Mouse (Mus musculus) embryo, embryonic 11 days (tissue): Measurements from ENCODE around the gene Rdh16f1.
A peak's percentile ranks its signal among the peaks of the same experiment; 100 is the strongest.
"Not testable (repeated sequence)": the region's sequence is repeated elsewhere in the genome, so short reads cannot be mapped to it uniquely, and the experiment has no call there.

Experiments
- DNase-seq: peaks from one replicate; pipeline ENCODE4 v3.0.0-alpha.2; 2015

Rdh16f1 gene

DNA sequence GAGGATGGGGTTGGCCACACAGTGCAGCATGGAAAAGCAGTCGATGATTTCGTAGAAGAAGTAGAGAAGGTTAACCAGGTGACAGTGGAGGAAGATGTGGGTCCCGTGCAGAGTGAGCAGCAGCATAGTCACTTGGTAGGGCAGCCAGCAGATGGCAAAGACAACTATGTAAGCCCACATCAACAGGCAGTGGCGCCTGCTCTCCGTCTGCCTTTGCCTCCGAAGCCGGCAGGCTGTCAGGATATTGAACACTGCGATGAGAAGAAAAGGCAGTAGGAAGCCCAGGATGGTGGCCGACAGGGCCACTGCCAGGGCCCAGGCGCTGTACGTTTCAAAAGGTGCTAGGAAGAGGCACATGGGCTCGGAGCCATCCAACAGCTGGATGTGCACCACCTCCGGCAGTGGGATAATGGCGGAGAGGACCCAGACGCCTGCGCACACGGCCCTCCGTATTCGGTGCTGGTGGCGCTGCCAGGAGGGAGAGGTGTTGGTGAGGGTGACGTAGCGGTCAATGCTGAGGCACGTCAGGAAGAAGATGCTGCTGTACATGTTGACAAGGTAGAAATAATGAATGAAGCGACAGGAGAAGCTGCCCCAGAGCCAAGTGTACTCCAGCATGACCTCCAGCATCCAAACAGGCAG is 9.3 kb upstream of the Rdh16f1 start:
- no peak for DNase-seq

DNA sequence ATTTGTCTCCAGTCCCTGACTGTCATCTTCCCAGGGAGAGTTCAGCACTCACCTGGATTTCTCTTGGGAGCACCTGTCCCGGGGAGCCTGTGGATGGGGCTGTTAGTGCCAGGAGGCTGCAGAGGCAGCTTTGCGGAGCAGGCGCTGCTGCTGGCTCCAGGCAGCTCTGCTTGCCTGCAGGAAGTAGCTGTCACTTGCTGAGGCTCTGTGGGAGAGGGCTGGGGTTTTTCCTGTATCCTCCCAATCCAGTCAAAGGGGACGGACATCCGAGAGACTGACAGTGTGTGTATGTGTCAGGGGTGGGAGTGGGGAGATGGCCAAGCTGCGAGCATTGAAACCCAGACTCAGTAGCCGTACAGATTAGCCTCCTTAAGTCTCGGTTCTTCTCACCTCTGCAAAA is 8.0 kb upstream of the Rdh16f1 start, which contains the start of gene Gpr182:
TSS of gene Gpr182 (minus strand) at position 185 of the 400 bp plus-strand sequence.
- DNase-seq: no peak

- no peak for DNase-seq
Observed at GRCm38 (mm10) chr10:127754566-127755166, 4.9 kb upstream of the Rdh16f1 start.

- no peak for DNase-seq
Observed at GRCm38 (mm10) chr10:127755246-127755645, 4.3 kb upstream of the Rdh16f1 start.

DNA sequence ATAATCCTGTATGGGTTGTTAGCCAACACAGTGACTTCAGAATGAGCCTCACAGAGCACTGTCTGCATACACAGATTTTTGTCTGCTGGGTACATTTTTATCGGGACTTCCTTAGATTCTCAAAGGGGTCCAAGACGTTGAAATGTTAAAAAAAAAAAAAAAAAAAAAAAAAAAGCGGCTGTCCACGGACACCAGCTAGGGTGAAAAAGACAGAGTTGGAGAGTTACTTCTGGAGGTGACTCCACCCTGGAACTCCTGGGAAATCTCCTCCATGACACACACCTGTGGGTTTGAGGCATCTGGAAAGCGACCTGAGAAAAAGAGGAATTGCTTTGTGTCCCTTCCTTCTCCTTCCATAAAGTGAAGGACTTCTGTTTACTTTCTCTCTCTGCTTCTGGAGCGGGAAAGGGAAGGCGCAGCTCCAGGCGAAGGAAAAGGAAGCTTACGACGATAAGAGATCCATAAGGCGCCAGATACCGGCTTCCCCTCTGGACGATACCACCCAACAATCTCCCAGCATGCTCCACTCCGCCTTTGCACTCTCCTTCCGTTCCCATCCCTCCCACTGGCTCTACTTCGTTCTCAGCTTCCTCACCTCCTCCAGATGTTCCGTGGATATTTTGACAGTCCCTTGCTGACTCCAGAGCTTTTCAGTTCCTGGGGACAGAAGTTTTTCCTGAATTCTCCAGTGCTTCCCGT is 3.7 kb upstream of the Rdh16f1 start:
- peak; percentile 15 for DNase-seq

DNA sequence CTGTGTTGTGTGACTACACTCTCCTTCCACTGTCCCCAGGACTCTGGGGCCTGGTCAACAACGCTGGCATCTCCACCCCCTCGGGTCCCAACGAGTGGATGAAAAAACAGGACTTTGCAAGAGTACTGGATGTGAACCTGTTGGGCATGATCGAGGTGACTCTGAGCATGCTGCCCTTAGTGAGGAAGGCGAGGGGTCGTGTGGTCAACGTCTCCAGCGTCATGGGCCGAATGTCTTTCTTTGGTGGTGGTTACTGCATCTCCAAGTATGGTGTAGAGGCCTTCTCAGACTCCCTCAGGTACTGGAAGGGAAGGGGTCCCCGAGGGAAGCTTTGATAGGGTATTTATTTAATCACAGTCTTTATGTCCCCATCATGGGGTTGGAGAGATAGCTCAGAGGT is 3.3 kb downstream of the Rdh16f1 start:
- DNase-seq: not testable (repeated sequence)

DNA sequence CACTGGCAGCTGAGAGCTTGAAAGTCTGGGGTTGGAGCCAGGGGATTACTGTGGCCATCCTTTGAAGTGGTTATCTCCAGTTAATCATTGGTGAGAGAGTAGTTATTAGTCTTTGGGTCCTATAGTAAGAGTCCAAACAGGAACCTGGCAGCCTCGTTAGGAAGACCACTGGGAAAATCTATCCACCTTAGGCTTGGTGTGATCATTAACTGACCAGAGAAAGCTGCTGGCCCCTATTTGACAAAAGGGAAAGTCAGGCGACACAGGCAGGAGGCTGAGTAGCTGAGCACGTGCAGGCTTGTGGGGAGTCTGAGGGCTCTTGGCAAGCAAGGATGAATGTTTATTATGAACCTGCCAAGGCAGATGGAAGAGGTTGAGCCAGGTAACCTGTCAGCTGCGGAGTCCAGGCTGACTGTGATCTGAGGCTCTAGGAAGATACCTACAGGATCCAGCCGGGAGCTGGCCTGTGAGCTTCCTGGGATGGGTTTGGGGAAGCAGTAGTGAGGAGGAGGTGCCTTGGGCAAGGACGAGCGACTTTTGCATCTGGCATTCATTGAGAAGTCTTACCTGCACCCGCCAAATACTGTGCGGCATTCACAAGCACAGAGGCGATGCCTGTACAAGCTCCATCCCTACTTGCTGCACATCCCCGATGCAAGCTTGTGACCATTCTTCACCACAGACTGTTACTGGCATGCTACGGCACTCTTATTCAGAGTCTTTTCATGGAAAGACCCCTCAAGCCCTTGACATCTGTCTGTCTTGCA is 4.5 kb downstream of the Rdh16f1 start:
- DNase-seq: no peak

- no peak for DNase-seq
Observed at GRCm38 (mm10) chr10:127766564-127766963, 7.0 kb downstream of the Rdh16f1 start.

- no peak for DNase-seq
Observed at GRCm38 (mm10) chr10:127776011-127776410, 16.4 kb downstream of the Rdh16f1 start, which contains the start of gene Rdh9. Gene Rdh9, plus strand, starts transcription at chr10:127776386.

DNA sequence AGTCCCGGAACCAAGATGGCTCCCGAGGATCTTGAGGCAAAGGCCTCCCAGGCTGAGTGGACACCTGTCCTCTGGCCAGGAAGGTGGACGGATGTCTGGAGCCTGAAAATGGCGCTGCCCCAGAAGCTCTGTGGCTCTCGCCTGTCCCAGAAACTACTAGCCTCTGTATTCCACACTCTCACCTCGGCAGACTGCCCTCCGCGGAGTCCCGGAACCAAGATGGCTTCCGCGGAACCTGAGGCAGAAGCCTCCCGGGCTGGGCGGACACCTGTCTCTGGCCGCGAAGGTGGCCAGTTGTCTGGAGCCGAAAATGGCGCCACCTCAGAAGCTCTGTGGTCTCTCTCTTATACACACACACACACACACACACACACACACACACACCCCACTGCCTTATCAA is 22.7 kb downstream of the Rdh16f1 start:
- not testable (repeated sequence) for DNase-seq

- DNase-seq: not testable (repeated sequence)
Observed at GRCm38 (mm10) chr10:127785411-127785810, 25.8 kb downstream of the Rdh16f1 start.

- no peak for DNase-seq
Observed at GRCm38 (mm10) chr10:127799295-127799694, 39.7 kb downstream of the Rdh16f1 start.

DNA sequence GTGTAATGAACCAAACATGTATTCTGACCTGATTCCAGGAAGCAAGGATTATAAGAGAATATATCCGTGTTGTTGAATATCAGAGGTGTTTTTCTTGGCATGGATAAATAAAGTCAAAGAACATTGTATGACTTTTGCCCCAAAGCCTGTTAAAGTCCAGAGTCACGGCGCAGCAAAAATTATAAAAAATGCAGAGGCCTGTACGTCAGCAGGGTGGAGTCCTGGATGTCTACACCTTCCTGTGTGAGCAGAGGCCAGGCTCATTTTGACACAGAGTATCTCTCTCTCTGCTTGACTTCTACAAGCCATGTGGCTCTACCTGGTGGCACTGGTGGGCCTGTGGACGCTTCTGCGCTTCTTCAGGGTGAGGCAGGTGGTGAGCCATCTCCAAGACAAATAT is 41.3 kb downstream of the Rdh16f1 start, which contains the start of gene Rdh16:
TSS of gene Rdh16 (plus strand) at position 262 of the 400 bp plus-strand sequence.
- DNase-seq: no peak

- DNase-seq: no peak
Observed at GRCm38 (mm10) chr10:127801612-127802011, 42.0 kb downstream of the Rdh16f1 start.

- DNase-seq: no peak
Observed at GRCm38 (mm10) chr10:127802236-127802635, 42.6 kb downstream of the Rdh16f1 start.

- DNase-seq: no peak
Observed at GRCm38 (mm10) chr10:127804416-127804815, 44.8 kb downstream of the Rdh16f1 start.

DNA sequence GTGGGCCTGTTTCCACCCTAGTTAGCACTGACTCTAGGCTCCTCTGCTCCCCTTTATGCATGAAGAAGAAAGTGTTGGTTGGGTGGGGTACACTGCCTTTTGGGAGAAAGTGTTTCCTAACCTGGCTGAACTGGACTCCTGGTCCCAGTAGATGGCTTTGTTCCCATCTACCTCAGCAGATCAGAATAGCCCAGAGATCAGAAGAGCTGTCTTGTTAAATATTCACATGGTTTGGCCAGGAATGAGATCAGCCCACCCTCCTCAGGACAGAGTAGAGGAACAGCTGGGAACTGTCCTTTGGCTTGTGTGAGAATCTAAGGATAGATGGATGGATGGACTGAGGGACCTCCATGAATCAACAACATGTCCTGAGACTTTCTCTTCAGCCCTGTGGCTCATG is 56.3 kb downstream of the Rdh16f1 start:
- no peak for DNase-seq

DNA sequence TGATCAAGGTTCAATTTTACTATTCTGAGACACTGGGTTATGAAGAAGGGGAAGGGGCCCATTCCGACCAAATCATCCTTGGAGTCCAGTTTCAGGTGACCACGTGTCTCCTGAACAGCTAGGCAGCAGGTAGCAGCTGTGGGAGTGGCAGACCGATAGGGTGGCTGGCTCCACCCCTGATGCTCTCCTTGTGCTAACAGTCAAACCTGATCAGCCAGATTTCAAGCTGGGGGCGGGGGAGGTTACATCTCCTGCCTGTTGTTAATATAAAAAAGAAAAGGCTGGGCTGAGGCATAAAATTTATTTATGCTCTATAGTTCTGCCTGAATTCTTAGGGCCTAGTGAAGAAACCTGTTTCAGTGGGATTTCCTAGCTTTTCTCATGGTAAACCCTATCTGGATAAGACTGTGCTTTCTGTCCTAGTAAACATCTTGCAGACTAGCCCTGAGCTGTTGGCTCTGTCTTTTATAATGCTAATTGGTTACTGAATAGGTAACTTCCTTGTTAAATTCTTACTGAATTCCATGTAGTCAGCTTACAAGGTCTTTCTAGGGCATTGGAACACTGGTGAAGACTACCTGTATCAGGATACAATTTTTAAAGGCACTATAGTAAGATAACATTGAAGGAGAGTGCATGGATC is 57.8 kb downstream of the Rdh16f1 start:
- not testable (repeated sequence) for DNase-seq

DNA sequence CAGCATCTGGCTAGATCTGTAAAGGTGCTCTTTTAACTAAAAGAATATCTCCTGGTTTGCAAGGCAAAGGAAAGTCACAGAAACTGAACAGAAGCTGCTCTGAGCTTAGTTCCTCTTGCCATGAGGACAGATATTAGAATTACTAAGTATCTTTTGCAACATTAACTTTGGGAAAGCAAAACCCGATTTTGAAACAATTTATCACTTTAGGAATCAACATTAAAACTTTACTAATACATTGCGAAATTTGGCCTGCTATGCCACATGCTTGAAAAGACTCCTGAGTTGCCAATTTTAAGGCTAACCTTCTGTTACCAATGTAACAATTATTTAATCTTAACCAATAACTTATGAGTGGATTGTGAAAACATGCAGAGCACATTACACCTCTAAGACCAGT is 62.2 kb downstream of the Rdh16f1 start:
- not testable (repeated sequence) for DNase-seq

- peak; percentile 25 for DNase-seq
Observed at GRCm38 (mm10) chr10:127825386-127825785, 65.8 kb downstream of the Rdh16f1 start.

- DNase-seq: no peak
Observed at GRCm38 (mm10) chr10:127829121-127829520, 69.5 kb downstream of the Rdh16f1 start.

DNA sequence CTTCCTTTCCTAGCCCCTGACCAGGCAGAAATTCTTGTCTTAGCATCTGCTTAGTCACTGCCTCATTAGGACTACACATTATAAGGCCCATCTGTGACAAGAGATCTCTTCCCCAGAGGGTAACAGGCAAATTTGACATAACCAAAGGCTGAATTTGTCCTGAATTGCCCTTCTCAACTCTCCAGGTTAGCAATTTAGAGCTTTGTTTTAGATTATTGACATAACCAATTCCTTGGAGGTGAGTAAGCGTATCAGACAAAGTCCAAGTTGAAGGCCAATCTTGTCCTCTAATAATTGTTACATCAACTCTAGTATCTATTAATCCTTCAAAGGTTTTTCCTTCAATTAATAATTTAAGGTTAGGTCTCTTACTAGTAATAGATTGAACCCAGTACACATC is 74.6 kb downstream of the Rdh16f1 start:
- not testable (repeated sequence) for DNase-seq

DNA sequence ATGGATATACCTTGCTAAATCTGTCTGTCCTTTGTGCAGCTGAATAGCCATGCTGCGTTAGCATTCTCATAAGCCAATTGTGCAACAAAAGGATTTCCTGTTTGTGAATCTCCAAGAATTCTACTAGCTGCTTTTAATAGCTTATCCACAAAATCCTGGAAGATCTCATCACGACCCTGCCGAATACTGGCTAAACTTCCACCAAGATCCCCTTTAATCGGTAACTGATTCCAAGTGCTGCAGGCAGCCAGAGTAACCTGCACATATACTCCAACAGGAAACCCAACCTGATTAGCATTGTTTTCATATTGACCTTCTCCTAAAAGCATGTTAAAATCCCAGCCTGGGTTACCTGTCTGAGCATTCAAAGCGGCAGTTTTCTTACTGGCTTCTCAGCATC is 75.7 kb downstream of the Rdh16f1 start:
- DNase-seq: no peak
